Mouse (Mus musculus) spleen, adult 2 months (tissue): ENCODE measurements at regions not wholly inside any gene's neighbourhood (a gene's known extent, or its start where the extent isn't known, plus 50 kb on each side); places are given as distances from the start of the nearest gene placed in this dataset.

Source experiments
- CTCF ChIP-seq: fragments of 200-500 bp; IDR thresholded peaks from 2 replicates; pipeline ENCODE4 v1.5.1; 2011; ENCODE audit warnings: mild to moderate bottlenecking, inconsistent platforms; ENCODE audit not compliant: insufficient read depth, insufficient read length, insufficient replicate concordance; ENCODE audit errors: extremely low read depth
- POLR2A ChIP-seq: fragments of 200-500 bp; IDR thresholded peaks from 2 replicates; pipeline ENCODE4 v1.6.1; 2011; ENCODE audit warnings: low read depth, low read length, inconsistent platforms

DNA sequence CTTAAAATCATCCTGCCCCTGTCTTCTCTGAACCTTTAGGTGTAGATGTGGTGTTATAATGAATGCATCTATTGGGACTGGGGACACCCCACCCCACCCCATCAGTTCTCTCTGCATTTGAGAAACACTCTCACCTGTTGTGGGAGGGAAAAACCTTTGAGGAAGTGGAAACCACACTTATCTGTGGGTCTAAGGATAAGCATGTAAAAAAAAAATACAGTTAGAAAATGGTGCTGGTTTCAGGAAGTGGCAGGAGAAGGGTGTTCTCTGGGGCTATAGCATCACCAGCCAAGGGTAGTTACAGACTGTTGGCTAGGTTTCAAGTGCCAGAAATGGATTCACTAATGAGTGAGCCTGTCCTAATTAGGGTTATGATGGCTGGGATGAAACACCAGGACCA lies 91.1 kb upstream of the Rbm19 start:
- TF ChIP-seq CTCF: no peak
- TF ChIP-seq POLR2A: no peak
